ENCODE assay signal across 9 mouse cellular contexts in the genomic region with DNA sequence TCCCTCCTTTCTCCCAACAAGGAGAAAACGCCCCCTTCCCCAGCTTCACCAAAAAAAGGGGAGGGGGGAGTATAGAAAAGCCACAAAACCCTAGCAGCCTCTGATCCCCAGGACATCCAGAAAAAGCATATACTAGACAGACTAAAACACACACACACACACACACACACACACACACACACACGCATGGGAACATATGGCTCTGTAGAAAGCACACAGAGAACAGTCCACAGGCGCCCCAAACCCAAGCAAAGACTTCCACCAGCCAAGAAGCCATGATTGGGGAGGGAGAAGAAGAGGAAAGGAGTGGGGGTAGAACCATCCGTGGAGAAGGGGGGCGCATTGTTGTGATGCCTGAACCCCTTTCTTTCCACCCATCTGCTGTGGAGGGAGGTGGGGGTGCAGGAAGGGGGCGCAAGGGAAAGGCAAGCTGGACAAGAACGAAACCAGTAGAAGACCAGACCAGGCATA. TPM values are rescaled to one million over a fixed set of nuclear protein-coding genes. Genes with fewer than 3 reads are reported as not detected.
DNase-seq lines count a peak whose midpoint lies in the region; ATAC-seq and TF ChIP-seq lines count a peak whose summit lies in the region.
"Had no signal": no experiment of that assay in that cellular context is flagged by ENCODE, and none has a peak within 500 bp of the region (broad histone marks: within the 10 kb centered on the region; RNA-seq: fewer than 3 reads in every experiment).

No protein-coding gene starts in this region.

- H3K27ac ChIP-seq in neural tube, embryonic 11.5 days (ENCODE audit: low read depth, low read length): peak overlapping the region; percentile 89; the same call in 1 of the 2 replicates
- H3K27ac ChIP-seq: macrophage had no signal

- 21% methylated on average over 7 of the region's 7 CpGs for WGBS in lung, adult 2 months
- 5% methylated on average over 6 of the region's 7 CpGs for WGBS in neural tube, embryonic 11.5 days

- no peak for TF ChIP-seq POLR2A in lung, adult 2 months (IDR thresholded peaks at IDR 0.05; ENCODE audit: borderline replicate concordance, extremely low read depth, low read depth, low read length)

- TF ChIP-seq CTCF in lung, adult 2 months (IDR thresholded peaks at IDR 0.05; ENCODE audit: insufficient read depth, low read length): no peak

- H3K9me3 ChIP-seq in neural tube, embryonic 11.5 days (ENCODE audit: control insufficient read depth, low read length): no peaks in the 10 kb centered on the region

- ATAC-seq in neural tube, embryonic 11.5 days (ENCODE audit: insufficient read depth, low FRiP score, low TSS enrichment): no peak

- H3K4me1 ChIP-seq in lung, adult 2 months (ENCODE audit: control insufficient read depth, insufficient read depth, low read length): no peaks in the 10 kb centered on the region
- peaks cover 11% of the 10 kb centered on the region for H3K4me1 ChIP-seq in neural tube, embryonic 11.5 days (ENCODE audit: control insufficient read depth, insufficient read depth, low read length)

- H3K27me3 ChIP-seq in neural tube, embryonic 11.5 days (ENCODE audit: control insufficient read depth, insufficient read depth, low read length): no peaks in the 10 kb centered on the region

- peak overlapping the region; percentile 45 for H3K4me3 ChIP-seq in lung, adult 2 months (replicated peaks; ENCODE audit: extremely low read depth, low read depth, low read length)
- peak overlapping the region; percentile 80 for H3K4me3 ChIP-seq in neural tube, embryonic 11.5 days (ENCODE audit: low read depth, low read length)

- peak overlapping the region; percentile 92 for H3K9ac ChIP-seq in neural tube, embryonic 11.5 days (ENCODE audit: low read length)

- H3K36me3 ChIP-seq in neural tube, embryonic 11.5 days (ENCODE audit: control insufficient read depth, insufficient read depth, low read length): no peaks in the 10 kb centered on the region

- peak overlapping the region; percentile 46 for H3K4me2 ChIP-seq in neural tube, embryonic 11.5 days (ENCODE audit: low read depth)

- no peak for DNase-seq in lung, adult 2 months
- no peak for DNase-seq in lung, postnatal 36 days
- DNase-seq in embryo, embryonic 9.5 days (ENCODE audit: extremely low spot score): peak; percentile 44
- peak; percentile 15 to 36 for DNase-seq in frontal cortex, postnatal 36 days (ENCODE audit: low spot score in 2 of 2)
- peak; percentile 14 to 29 for DNase-seq in layer of hippocampus, postnatal 36 days
- DNase-seq in neural tube, embryonic 11.5 days (ENCODE audit: low spot score): peak; percentile 51
- no peak for DNase-seq in ovary, postnatal 10 days (ENCODE audit: low spot score)
- DNase-seq in spleen, adult 12 weeks (ENCODE audit: low spot score): no peak

RNA-seq across cellular contexts. Expression of gene Auts2, which starts 2.3 kb away (rescaled TPM):
- polyA plus RNA-seq in lung, adult 2 months (2012; rRNA removed): 8.3 and 9.6 TPM in 2 replicates
- total RNA-seq in layer of hippocampus, postnatal 36 days (2021): 100 to 1,000 TPM; 140 to 181 TPM
- 45.0 and 49.3 TPM in 2 replicates for polyA plus RNA-seq in neural tube, embryonic 11.5 days (2014; fragmentation: Nextera tagmentation; extraction: Ambion mirVana)

Comparison
In these comparisons a context has a peak if more than half of its experiments do, and no peak if none do; other contexts are left out.
1. DNase-seq: peak in embryo, embryonic 9.5 days (single experiment), frontal cortex, postnatal 36 days (2 of 2), layer of hippocampus, postnatal 36 days (2 of 2) and neural tube, embryonic 11.5 days (single experiment); none in lung, adult 2 months (single experiment), lung, postnatal 36 days (single experiment), ovary, postnatal 10 days (single experiment) and spleen, adult 12 weeks (single experiment).